Mouse (Mus musculus): ENCODE results near the gene Akap13. TPM values are rescaled to one million over a fixed set of nuclear protein-coding genes. Genes with fewer than 3 reads are reported as not detected.
A peak's percentile ranks its signal among the peaks of the same experiment; 100 is the strongest.

Gene Akap13
- polyA plus RNA-seq, 1 experiment from 2014 or later: 52.9 TPM

DNA sequence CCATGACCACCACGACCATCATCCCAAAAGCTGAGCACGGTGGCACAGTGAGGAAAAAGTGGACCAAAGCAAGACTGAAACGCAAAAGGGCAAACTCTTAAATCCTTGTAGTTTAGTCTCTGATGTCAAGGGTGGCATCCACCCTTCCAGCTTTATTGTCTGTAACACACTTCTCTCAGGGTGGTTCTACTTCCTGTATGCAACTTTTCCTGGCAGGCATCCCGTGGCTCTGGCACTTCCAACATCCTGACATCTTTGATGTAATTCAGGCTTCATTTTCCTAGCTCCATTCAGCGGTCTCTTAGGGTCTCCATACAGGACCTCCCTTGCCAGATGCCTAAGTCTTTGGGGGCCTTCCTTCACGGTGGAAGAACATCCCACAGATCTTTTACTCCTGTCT lies 122.0 kb downstream of the Akap13 start:
- H3K4me3 ChIP-seq (ENCODE audit: low read depth, low read length): no peak overlapping the region
- H3K9ac ChIP-seq (replicated peaks; ENCODE audit: low read depth): no peak overlapping the region
- ATAC-seq (0 out of 2 replicates have a peak, but pooled peaks have one; percentile 29), DNase-seq (ENCODE audit: low spot score) (peak; percentile 53)
- H3K4me2 ChIP-seq (replicated peaks; ENCODE audit: low read depth, low read length): no peak overlapping the region
- no peaks in the 10 kb centered on the region for H3K9me3 ChIP-seq (ENCODE audit: low read length)
- peaks cover 10% of the 10 kb centered on the region; the same call in 1 of the 2 replicates for H3K4me1 ChIP-seq (ENCODE audit: insufficient read depth, low read depth, low read length)
- no peak for TF ChIP-seq CTCF (IDR thresholded peaks at IDR 0.05)
- peak; percentile 73; the same call in 1 of the 2 replicates for TF ChIP-seq EP300 (IDR thresholded peaks at IDR 0.05)
- H3K36me3 ChIP-seq (ENCODE audit: insufficient read depth, low read length): no peaks in the 10 kb centered on the region
- WGBS: 58% methylated on average over 6 of the region's 6 CpGs
- no peaks in the 10 kb centered on the region for H3K27me3 ChIP-seq (replicated peaks; ENCODE audit: insufficient read depth, low read length)
- no peak overlapping the region for H3K27ac ChIP-seq (ENCODE audit: low read length)

DNA sequence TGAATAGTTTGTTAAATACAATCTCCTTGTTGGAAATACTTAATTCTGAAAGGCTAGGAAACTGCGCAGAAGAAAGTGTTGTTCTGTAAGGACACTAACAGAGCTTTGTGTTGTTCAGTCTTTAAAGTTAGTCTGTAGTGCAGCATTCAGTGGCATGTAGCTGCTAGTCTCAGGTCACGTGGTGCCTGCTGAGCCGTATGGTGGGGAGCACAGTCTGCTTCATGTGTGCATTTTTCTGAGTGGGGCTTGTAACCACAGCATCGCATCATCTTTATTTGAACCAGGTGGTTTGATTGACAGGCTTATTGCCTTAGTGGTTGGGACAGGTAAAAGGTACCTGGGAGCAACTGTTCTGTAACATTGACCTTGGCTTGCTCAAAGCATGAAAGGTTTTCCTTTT lies 123.3 kb downstream of the Akap13 start:
- no peak for DNase-seq (ENCODE audit: low spot score)
- Histone ChIP-seq H3K36me3 (ENCODE audit: insufficient read depth, low read length) (no peaks in the 10 kb centered on the region), H3K27ac (ENCODE audit: low read length) (no peak overlapping the region), H3K9me3 (ENCODE audit: low read length) (no peaks in the 10 kb centered on the region), H3K4me1 (ENCODE audit: insufficient read depth, low read depth, low read length) (peaks cover 10% of the 10 kb centered on the region; the same call in 1 of the 2 replicates), H3K4me2 (replicated peaks; ENCODE audit: low read depth, low read length) (no peak overlapping the region), H3K4me3 (ENCODE audit: low read depth, low read length) (no peak overlapping the region), H3K9ac (replicated peaks; ENCODE audit: low read depth) (no peak overlapping the region), H3K27me3 (replicated peaks; ENCODE audit: insufficient read depth, low read length) (no peaks in the 10 kb centered on the region)
- 91% methylated on average over 4 of the region's 4 CpGs for WGBS
- no peak for ATAC-seq
- no peak for TF ChIP-seq CTCF (IDR thresholded peaks at IDR 0.05)
- TF ChIP-seq EP300 (IDR thresholded peaks at IDR 0.05): no peak

DNA sequence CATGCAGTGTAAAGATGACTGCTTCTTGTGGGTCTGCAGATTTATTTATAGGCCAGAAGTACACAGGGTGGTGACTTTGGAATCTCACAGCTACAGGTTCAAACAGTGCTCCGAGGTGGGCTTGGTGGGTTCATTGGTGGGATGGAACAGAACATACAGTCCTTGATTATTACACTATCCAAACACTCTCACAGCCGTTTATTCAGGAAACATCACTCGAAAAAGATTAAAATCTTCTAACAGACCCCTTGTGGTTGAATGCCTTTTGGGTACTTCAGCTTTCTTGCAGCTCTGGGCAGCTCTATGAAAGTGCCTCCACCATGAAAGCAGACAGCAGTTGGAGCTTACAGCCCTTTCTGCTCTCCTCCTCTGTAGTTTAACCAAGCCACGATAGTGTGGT lies 126.8 kb downstream of the Akap13 start:
- peaks cover 9% of the 10 kb centered on the region; the same call in 1 of the 2 replicates for H3K4me1 ChIP-seq (ENCODE audit: insufficient read depth, low read depth, low read length)
- no peaks in the 10 kb centered on the region for H3K36me3 ChIP-seq (ENCODE audit: insufficient read depth, low read length)
- ATAC-seq (peak; percentile 46), DNase-seq (ENCODE audit: low spot score) (no peak)
- H3K27ac ChIP-seq (ENCODE audit: low read length): no peak overlapping the region
- H3K4me3 ChIP-seq (ENCODE audit: low read depth, low read length): no peak overlapping the region
- H3K9ac ChIP-seq (replicated peaks; ENCODE audit: low read depth): no peak overlapping the region
- H3K27me3 ChIP-seq (replicated peaks; ENCODE audit: insufficient read depth, low read length): no peaks in the 10 kb centered on the region
- WGBS: 36% methylated on average over 4 of the region's 4 CpGs
- TF ChIP-seq EP300 (IDR thresholded peaks at IDR 0.05) (peak; percentile 91), CTCF (IDR thresholded peaks at IDR 0.05) (no peak)
- no peak overlapping the region for H3K4me2 ChIP-seq (replicated peaks; ENCODE audit: low read depth, low read length)
- no peaks in the 10 kb centered on the region for H3K9me3 ChIP-seq (ENCODE audit: low read length)

DNA sequence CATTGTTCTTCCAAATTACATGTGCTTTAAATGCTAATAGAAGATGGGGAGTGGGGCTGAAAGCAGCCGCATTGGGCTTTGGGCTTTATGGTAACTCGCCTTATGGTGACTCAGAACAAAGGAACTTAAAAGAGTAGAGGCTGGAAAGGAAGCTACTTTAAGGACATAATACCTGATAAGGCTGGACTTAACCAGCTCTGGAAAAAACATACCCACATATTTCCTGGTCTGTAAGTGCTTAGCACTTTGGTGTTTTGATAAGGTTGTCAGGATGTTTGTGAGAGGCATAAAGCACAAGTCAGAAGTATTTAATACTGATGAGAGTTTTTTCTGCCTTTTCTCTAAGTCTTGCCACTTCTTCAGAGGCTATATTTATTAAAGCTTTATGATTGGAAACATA lies 128.8 kb downstream of the Akap13 start:
- no peaks in the 10 kb centered on the region for H3K27me3 ChIP-seq (replicated peaks; ENCODE audit: insufficient read depth, low read length)
- 0 out of 2 replicates have a peak overlapping the region, but pooled peaks have one; percentile 81 for H3K27ac ChIP-seq (ENCODE audit: low read length)
- H3K4me2 ChIP-seq (replicated peaks; ENCODE audit: low read depth, low read length): no peak overlapping the region
- H3K9ac ChIP-seq (replicated peaks; ENCODE audit: low read depth): no peak overlapping the region
- H3K36me3 ChIP-seq (ENCODE audit: insufficient read depth, low read length): no peaks in the 10 kb centered on the region
- ATAC-seq (peak; percentile 57), DNase-seq (ENCODE audit: low spot score) (peak; percentile 75)
- no peaks in the 10 kb centered on the region for H3K9me3 ChIP-seq (ENCODE audit: low read length)
- H3K4me1 ChIP-seq (ENCODE audit: insufficient read depth, low read depth, low read length): peaks cover 14% of the 10 kb centered on the region; the same call in 1 of the 2 replicates
- no peak overlapping the region for H3K4me3 ChIP-seq (ENCODE audit: low read depth, low read length)
- 25% methylated on average over 2 of the region's 2 CpGs for WGBS
- TF ChIP-seq CTCF (IDR thresholded peaks at IDR 0.05) (no peak), EP300 (IDR thresholded peaks at IDR 0.05) (peak; percentile 90)

DNA sequence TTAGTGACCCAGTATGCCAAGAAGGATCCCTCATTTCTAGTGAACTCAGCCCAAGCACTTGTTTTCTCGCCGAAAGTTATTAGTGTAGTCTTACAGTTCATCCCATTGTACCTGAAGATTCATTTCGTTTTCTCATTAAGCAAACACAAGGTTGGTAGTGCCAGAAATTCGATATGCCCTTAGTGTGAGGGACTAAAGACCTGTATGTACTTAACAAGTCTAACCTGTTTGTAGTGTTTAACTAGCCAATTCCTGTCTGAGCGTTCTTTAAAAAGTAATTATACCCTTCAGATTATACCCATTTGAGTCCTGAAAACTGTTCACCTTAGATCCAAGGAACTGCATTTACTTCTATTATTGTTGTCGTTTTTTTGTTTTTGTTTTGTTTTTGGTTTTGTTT lies 130.1 kb downstream of the Akap13 start:
- ATAC-seq (peak; percentile 59), DNase-seq (ENCODE audit: low spot score) (peak; percentile 74)
- 53% methylated on average over 6 of the region's 6 CpGs for WGBS
- H3K4me2 ChIP-seq (replicated peaks; ENCODE audit: low read depth, low read length): peak overlapping the region; percentile 45; the same call in 1 of the 2 replicates
- no peaks in the 10 kb centered on the region for H3K27me3 ChIP-seq (replicated peaks; ENCODE audit: insufficient read depth, low read length)
- peaks cover 19% of the 10 kb centered on the region; the same call in 1 of the 2 replicates for H3K4me1 ChIP-seq (ENCODE audit: insufficient read depth, low read depth, low read length)
- H3K27ac ChIP-seq (ENCODE audit: low read length): peak overlapping the region; percentile 81
- H3K36me3 ChIP-seq (ENCODE audit: insufficient read depth, low read length): peaks cover 2% of the 10 kb centered on the region; the same call in 1 of the 2 replicates
- TF ChIP-seq EP300 (IDR thresholded peaks at IDR 0.05): no peak
- TF ChIP-seq CTCF (IDR thresholded peaks at IDR 0.05): no peak
- no peaks in the 10 kb centered on the region for H3K9me3 ChIP-seq (ENCODE audit: low read length)
- H3K9ac ChIP-seq (replicated peaks; ENCODE audit: low read depth): no peak overlapping the region
- no peak overlapping the region for H3K4me3 ChIP-seq (ENCODE audit: low read depth, low read length)

DNA sequence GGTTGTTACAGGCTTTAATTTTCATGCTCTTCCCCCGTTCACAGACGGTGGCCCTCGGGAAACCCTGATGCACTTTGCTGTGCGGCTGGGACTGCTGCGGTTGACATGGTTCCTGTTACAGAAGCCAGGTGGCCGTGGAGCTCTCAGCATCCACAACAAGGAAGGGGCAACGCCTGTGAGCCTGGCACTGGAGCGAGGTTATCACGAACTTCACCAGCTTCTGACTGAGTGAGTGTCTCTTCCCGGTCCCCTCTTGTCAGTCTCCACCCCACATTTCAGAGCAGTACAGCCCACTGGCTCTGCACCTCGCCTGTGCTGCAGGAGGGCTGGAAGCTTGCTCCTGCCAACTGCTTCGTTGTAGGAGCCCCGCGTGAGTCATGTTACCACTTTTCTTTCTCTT lies 130.8 kb downstream of the Akap13 start:
- H3K4me3 ChIP-seq (ENCODE audit: low read depth, low read length): peak overlapping the region; percentile 19; the same call in 1 of the 2 replicates
- 20% methylated on average over 14 of the region's 14 CpGs for WGBS
- H3K27ac ChIP-seq (ENCODE audit: low read length): peak overlapping the region; percentile 81
- H3K9ac ChIP-seq (replicated peaks; ENCODE audit: low read depth): no peak overlapping the region; the same call in 1 of the 2 replicates
- TF ChIP-seq EP300 (IDR thresholded peaks at IDR 0.05) (no peak), CTCF (IDR thresholded peaks at IDR 0.05) (peak; percentile 36; the same call in 1 of the 2 replicates)
- DNase-seq (ENCODE audit: low spot score) (peak; percentile 63), ATAC-seq (peak; percentile 57)
- no peaks in the 10 kb centered on the region for H3K27me3 ChIP-seq (replicated peaks; ENCODE audit: insufficient read depth, low read length)
- peaks cover 21% of the 10 kb centered on the region; the same call in 1 of the 2 replicates for H3K4me1 ChIP-seq (ENCODE audit: insufficient read depth, low read depth, low read length)
- H3K9me3 ChIP-seq (ENCODE audit: low read length): no peaks in the 10 kb centered on the region
- H3K36me3 ChIP-seq (ENCODE audit: insufficient read depth, low read length): peaks cover 3% of the 10 kb centered on the region; the same call in 1 of the 2 replicates
- H3K4me2 ChIP-seq (replicated peaks; ENCODE audit: low read depth, low read length): peak overlapping the region; percentile 45

All from lung, postnatal 0 days (tissue).